Mouse (Mus musculus) embryonic fibroblast, embryonic 13.5 days (primary cell): ENCODE results near the gene Mmp11.

Source experiments
- CTCF ChIP-seq: IDR thresholded peaks from 2 replicates; pipeline ENCODE4 v1.5.1; 2011; ENCODE audit warnings: mild to moderate bottlenecking, control low read depth, low read length, moderate library complexity, borderline replicate concordance; ENCODE audit not compliant: insufficient read depth
- POLR2A ChIP-seq: IDR thresholded peaks from 2 replicates; pipeline ENCODE4 v1.6.1; 2011; ENCODE audit warnings: low read depth, mild to moderate bottlenecking, control low read depth, low read length, moderate library complexity

DNA sequence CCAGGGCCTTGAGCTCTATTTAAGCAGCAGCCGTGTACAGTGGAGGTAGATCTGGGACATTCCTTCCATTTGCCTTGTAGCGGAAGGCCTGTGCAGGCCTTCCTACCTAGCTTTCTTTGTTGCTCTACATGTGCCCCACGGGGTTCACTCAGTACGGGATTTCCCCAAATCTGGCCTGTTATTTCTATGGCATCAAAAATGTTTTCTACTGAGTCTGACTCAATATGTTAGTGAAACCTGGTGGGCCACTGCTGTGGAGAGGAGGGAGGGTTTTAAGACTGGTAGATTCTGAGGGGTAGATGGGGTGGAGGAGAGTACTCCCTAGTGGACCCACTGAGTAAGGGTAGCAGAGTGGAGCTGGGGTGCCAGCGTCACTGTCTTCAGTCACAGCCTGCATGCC, 40.6 kb downstream of the Mmp11 start:
- no peak for TF ChIP-seq CTCF
- TF ChIP-seq POLR2A, result no peak
